Mouse (Mus musculus): ENCODE data around the gene C5ar1. TPM values are rescaled to one million over a fixed set of nuclear protein-coding genes. Genes with fewer than 3 reads are reported as not detected.

The C5ar1 gene
- total RNA-seq, 1 experiment from 2014 or later: 4.1 TPM

DNA sequence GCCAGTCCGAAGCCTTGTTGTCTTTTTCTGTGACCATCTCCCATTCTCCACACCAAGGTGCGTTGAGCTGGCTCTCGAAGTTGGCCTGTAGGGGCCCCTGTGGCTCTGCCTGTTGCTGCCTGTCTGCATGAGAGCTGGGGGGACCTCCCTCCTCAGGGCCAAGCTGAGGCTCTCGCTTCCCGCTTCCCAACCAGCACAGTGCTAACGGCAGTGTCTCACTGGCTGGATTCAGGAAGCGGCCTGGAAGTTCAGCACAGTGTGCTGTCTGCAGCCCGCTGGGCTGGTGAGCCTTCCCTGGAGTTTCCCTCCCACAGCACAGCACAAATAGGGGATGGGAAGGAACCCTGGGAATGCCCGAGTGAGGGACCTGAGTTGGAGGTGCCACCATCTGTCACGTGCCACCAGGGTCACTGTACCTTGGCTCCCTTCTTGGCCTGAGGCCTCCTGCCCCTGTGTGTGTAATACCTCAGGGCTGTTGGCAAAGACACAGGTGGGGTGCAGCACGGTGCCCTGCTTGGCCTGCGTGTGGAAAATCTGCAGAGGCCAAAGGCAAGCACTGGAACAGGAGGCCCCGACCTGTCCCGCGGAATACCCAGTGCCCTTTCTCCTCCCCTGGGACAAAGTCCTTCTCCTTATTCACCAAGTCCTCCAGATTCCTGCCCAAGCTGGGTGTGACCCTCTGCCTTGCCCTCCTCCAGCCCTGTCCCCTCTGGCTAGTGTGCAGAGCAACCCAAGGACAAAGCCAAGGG is 56.4 kb downstream of the C5ar1 start:
- no peak for ATAC-seq (replicated peaks in 1 of 2; ENCODE audit: insufficient read depth in 1 of 2, low FRiP score in 2 of 2, low TSS enrichment in 1 of 2, low read depth in 1 of 2, poor library complexity in 2 of 2, severe bottlenecking in 2 of 2)

GRCm38 (mm10) chr7:16201136-16201535 is 58.2 kb downstream of the C5ar1 start:
- ATAC-seq (replicated peaks in 1 of 2; ENCODE audit: insufficient read depth in 1 of 2, low FRiP score in 2 of 2, low TSS enrichment in 1 of 2, low read depth in 1 of 2, poor library complexity in 2 of 2, severe bottlenecking in 2 of 2): peak; percentile 62 to 77

GRCm38 (mm10) chr7:16198540-16198939 is 60.8 kb downstream of the C5ar1 start:
- ATAC-seq (replicated peaks in 1 of 2; ENCODE audit: insufficient read depth in 1 of 2, low FRiP score in 2 of 2, low TSS enrichment in 1 of 2, low read depth in 1 of 2, poor library complexity in 2 of 2, severe bottlenecking in 2 of 2): no peak

DNA sequence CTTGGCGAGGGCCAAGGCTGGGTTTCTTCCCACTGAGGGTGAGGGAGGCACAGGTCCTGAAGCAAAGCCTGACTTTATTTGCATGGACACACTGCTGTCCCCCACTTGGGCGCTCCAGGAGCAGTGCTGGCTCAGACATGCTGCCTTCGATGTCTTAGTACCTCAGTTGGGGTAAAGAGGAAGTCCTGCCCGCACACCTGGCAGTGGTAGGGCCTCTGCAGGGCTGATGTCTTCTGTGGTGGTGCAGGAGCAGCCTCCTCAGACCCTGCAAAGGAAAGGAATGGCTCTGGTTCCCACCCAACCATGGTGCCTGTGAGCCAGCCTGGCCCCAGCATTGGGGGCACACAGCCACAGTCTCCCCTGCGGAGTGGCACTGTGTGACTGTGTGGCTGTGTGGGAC is 62.2 kb downstream of the C5ar1 start:
- peak; percentile 34 to 46 for ATAC-seq (replicated peaks in 1 of 2; ENCODE audit: insufficient read depth in 1 of 2, low FRiP score in 2 of 2, low TSS enrichment in 1 of 2, low read depth in 1 of 2, poor library complexity in 2 of 2, severe bottlenecking in 2 of 2)

Other genes with a start within 250 kb of the C5ar1 start
- gene Bicra, start 211.6 kb downstream of the C5ar1 start, total RNA-seq (2017): 1.0 and 1.2 TPM in 2 replicates
- not detected in 2 replicates for gene Zfp541, start 197.7 kb downstream of the C5ar1 start, total RNA-seq (2017)
- 44.4 and 53.9 TPM in 2 replicates for gene Napa, start 161.1 kb downstream of the C5ar1 start, total RNA-seq (2017)
- 13.8 and 14.8 TPM in 2 replicates for gene Kptn, start 139.6 kb downstream of the C5ar1 start, total RNA-seq (2017)
- gene Slc8a2, start 129.7 kb downstream of the C5ar1 start, total RNA-seq (2017): not detected in 2 replicates
- gene Meis3, start 84.5 kb downstream of the C5ar1 start, total RNA-seq (2017): 1.6 and 3.4 TPM in 2 replicates
- gene Dhx34, start 37.5 kb downstream of the C5ar1 start, total RNA-seq (2017): 8.8 and 9.7 TPM in 2 replicates
- gene C5ar2, start 15.4 kb downstream of the C5ar1 start, total RNA-seq (2017): 1.2 and 1.3 TPM in 2 replicates
- gene Inafm1, start 14.1 kb upstream of the C5ar1 start, total RNA-seq (2017): 14.0 and 14.3 TPM in 2 replicates
- 80.8 and 153 TPM in 2 replicates for gene Ccdc9, start 27.3 kb upstream of the C5ar1 start, total RNA-seq (2017)
- 1.8 and 4.1 TPM in 2 replicates for gene Bbc3, start 48.9 kb upstream of the C5ar1 start, total RNA-seq (2017)
- 316 and 403 TPM in 2 replicates for gene Sae1, start 128.3 kb upstream of the C5ar1 start, total RNA-seq (2017)
- 38.8 and 53.3 TPM in 2 replicates for gene Zc3h4, start 141.4 kb upstream of the C5ar1 start, total RNA-seq (2017)
- gene Tmem160, start 193.2 kb upstream of the C5ar1 start, total RNA-seq (2017): 6.1 and 11.9 TPM in 2 replicates
- gene Npas1, start 218.2 kb upstream of the C5ar1 start, total RNA-seq (2017): not detected in 2 replicates

All from hematopoietic stem cell, adult 5-6 weeks (primary cell).